Mouse (Mus musculus) erythroblast, embryonic 14.5 days (primary cell): ENCODE data around the gene Tgif1.

Source experiments
- GATA1 ChIP-seq: IDR thresholded peaks from 2 replicates; pipeline ENCODE4 v1.6.1; 2012; ENCODE audit warnings: low read length, inconsistent platforms, mixed read lengths
- TAL1 ChIP-seq: IDR thresholded peaks from 3 replicates; pipeline ENCODE4 v1.6.1; 2012; ENCODE audit warnings: low read length, inconsistent platforms, mixed read lengths

GRCm38 (mm10) chr17:70846111-70846644, 7.2 kb downstream of the Tgif1 start:
- TF ChIP-seq GATA1 (no peak), TAL1 (no peak)
